ENCODE assay signal across 8 mouse cellular contexts in the genomic region with DNA sequence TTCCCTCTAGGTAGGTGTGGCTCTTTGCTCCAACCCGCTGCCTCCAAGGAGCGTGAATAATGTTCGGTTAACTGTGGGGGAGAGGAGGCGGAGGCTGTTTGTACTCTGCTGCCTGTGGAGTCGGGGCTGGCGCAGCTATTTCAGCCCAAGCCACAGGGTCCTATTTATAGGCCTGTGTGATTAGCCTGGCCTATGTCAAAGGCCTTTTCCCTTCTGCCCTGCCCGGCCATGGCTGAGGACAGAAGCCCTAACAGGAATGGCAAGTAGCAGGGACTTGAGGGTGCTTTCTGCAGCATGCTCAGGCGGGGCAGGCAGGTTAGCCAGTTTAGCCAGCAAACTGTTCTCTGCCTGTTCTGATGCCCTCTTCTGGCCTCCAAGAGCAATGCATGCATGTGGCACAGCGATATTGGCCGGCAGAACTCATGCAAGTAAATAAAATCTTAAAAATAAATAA. TPM values are rescaled to one million over a fixed set of nuclear protein-coding genes. Genes with fewer than 3 reads are reported as not detected.
DNase-seq lines count a peak whose midpoint lies in the region; ATAC-seq and TF ChIP-seq lines count a peak whose summit lies in the region.

No protein-coding gene starts in this region.

- intact Hi-C loops in left cerebral cortex, postnatal 14 days (cut with DNase I), result loop anchor here (2.0 kb wide), 1 partner anchor 56 kb away; no protein-coding TSS in a partner anchor

- peak; percentile 76; the same call in 1 of the 2 replicates for TF ChIP-seq CTCF in small intestine, adult 2 months (IDR thresholded peaks at IDR 0.05; ENCODE audit: extremely low read depth, insufficient read length, insufficient replicate concordance, low read depth, low read length)

- H3K9me3 ChIP-seq in hindbrain, embryonic 13.5 days, result no peaks in the 10 kb centered on the region

- H3K36me3 ChIP-seq in hindbrain, embryonic 13.5 days, result no peaks in the 10 kb centered on the region
- no peaks in the 10 kb centered on the region for H3K36me3 ChIP-seq in small intestine, adult 2 months (ENCODE audit: control insufficient read depth, insufficient read depth, low read length)

- peak; percentile 17; the same call in 1 of the 2 replicates for ATAC-seq in hindbrain, embryonic 13.5 days (ENCODE audit: low FRiP score)
- peak; percentile 70 for ATAC-seq in megakaryocyte-erythroid progenitor cell, adult 5-6 weeks (replicated peaks; ENCODE audit: low FRiP score, low TSS enrichment, poor library complexity, severe bottlenecking)

- 7% methylated on average over 10 of the region's 10 CpGs for WGBS in hindbrain, embryonic 13.5 days
- WGBS in small intestine, adult 2 months, result 20% methylated on average over 10 of the region's 10 CpGs

- H3K27me3 ChIP-seq in hindbrain, embryonic 13.5 days, result 0 out of 2 replicates have a peak, but pooled peaks cover 7% of the 10 kb centered on the region
- no peaks in the 10 kb centered on the region for H3K27me3 ChIP-seq in small intestine, adult 2 months (ENCODE audit: control insufficient read depth, insufficient read depth, low read length)

- peak overlapping the region; percentile 33; the same call in 1 of the 2 replicates for H3K4me2 ChIP-seq in hindbrain, embryonic 13.5 days

- no peak overlapping the region for H3K27ac ChIP-seq in hindbrain, embryonic 13.5 days
- H3K27ac ChIP-seq in small intestine, adult 2 months (ENCODE audit: insufficient read depth, low read depth, low read length), result 0 out of 2 replicates have a peak overlapping the region, but pooled peaks have one; percentile 82

- H3K4me3 ChIP-seq in hindbrain, embryonic 13.5 days, result no peak overlapping the region
- H3K4me3 ChIP-seq in small intestine, adult 2 months (ENCODE audit: low read depth, low read length), result no peak overlapping the region

- no peak for TF ChIP-seq POLR2A in small intestine, adult 2 months (IDR thresholded peaks at IDR 0.05; ENCODE audit: low read depth, low read length)

- H3K4me1 ChIP-seq in hindbrain, embryonic 13.5 days (replicated peaks), result peaks cover 27% of the 10 kb centered on the region
- H3K4me1 ChIP-seq in small intestine, adult 2 months (ENCODE audit: control insufficient read depth, insufficient read depth, insufficient read length, low read length), result peaks cover 53% of the 10 kb centered on the region

- peak overlapping the region; percentile 24; the same call in 1 of the 2 replicates for H3K9ac ChIP-seq in hindbrain, embryonic 13.5 days

- peak; percentile 57 for DNase-seq in layer of hippocampus, adult 11-12 months (ENCODE audit: low spot score)
- DNase-seq in layer of hippocampus, adult 8-10 months (ENCODE audit: low spot score in 2 of 2), result no peak
- DNase-seq in cerebellum, adult 18-20 months, result peak; percentile 53 to 60
- peak; percentile 62 for DNase-seq in forelimb bud, embryonic 11.5 days (ENCODE audit: low read depth, low spot score)
- DNase-seq in left cerebral cortex, postnatal 14 days (ENCODE audit: low spot score in 2 of 2), result peak; percentile 55 to 58

RNA-seq across cellular contexts. Expression of a gene that starts 14.4 kb away (rescaled TPM):
- 10 to 100 TPM; 41.3 to 77.4 (median 60.0) TPM for total RNA-seq in layer of hippocampus, adult 8-10 months (2022)
- polyA plus RNA-seq in hindbrain, embryonic 13.5 days (2015; fragmentation: Nextera tagmentation; extraction: Ambion mirVana), result 27.4 and 28.2 TPM in 2 replicates
- total RNA-seq in left cerebral cortex, postnatal 14 days (2021), result 10 to 100 TPM; 49.4 to 81.5 TPM
- total RNA-seq in megakaryocyte-erythroid progenitor cell, adult 5-6 weeks (2014; fragmentation: Nextera tagmentation), result 15.8 and 16.1 TPM in 2 replicates
- total RNA-seq in megakaryocyte-erythroid progenitor cell, adult 5-6 weeks (2017), result 3.7 and 5.2 TPM in 2 replicates
- polyA plus RNA-seq in small intestine, adult 2 months (2012; rRNA removed), result 198 and 205 TPM in 2 replicates

Comparison
In these comparisons a context has a peak if more than half of its experiments do, and no peak if none do; other contexts are left out.
1. DNase-seq: peak in layer of hippocampus, adult 11-12 months (single experiment), cerebellum, adult 18-20 months (2 of 2), forelimb bud, embryonic 11.5 days (single experiment) and left cerebral cortex, postnatal 14 days (2 of 2); none in layer of hippocampus, adult 8-10 months (0 of 2).